Mouse (Mus musculus): ENCODE measurements around the gene Rpa2.
"Not testable (repeated sequence)": the region's sequence is repeated elsewhere in the genome, so short reads cannot be mapped to it uniquely, and the experiment has no call there.

Rpa2 gene

GRCm38 (mm10) chr4:132756974-132757373 lies 11.2 kb upstream of the Rpa2 start, which contains the start of gene Smpdl3b:
Smpdl3b (minus strand) TSS chr4:132757252.
- peaks cover 4% of the 10 kb centered on the region; the same call in 1 of the 2 replicates for H3K9me3 ChIP-seq (ENCODE audit: low read length)
- H3K4me1 ChIP-seq (replicated peaks; ENCODE audit: low read depth, low read length): peaks cover 55% of the 10 kb centered on the region
- TF ChIP-seq CTCF (conservative IDR thresholded peaks at IDR 0.05; ENCODE audit: low read length) (no peak), POU5F1 (IDR thresholded peaks at IDR 0.05; ENCODE audit: borderline replicate concordance, low read length) (no peak), NANOG (IDR thresholded peaks at IDR 0.05; ENCODE audit: borderline replicate concordance, low read length) (no peak)
- peak within 1 kb of the TSS; percentile 70 for H3K4me3 ChIP-seq (replicated peaks; ENCODE audit: low read length)
- peaks cover 9% of the 10 kb centered on the region for H3K27me3 ChIP-seq (ENCODE audit: insufficient read depth, low read length)
- H3K36me3 ChIP-seq (ENCODE audit: insufficient read depth, low read length): 0 out of 2 replicates have a peak, but pooled peaks cover 4% of the 10 kb centered on the region

GRCm38 (mm10) chr4:132757633-132758351 lies 10.3 kb upstream of the Rpa2 start:
- H3K4me1 ChIP-seq (replicated peaks; ENCODE audit: low read depth, low read length): peaks cover 46% of the 10 kb centered on the region
- TF ChIP-seq NANOG (IDR thresholded peaks at IDR 0.05; ENCODE audit: borderline replicate concordance, low read length) (no peak), CTCF (conservative IDR thresholded peaks at IDR 0.05; ENCODE audit: low read length) (no peak), POU5F1 (IDR thresholded peaks at IDR 0.05; ENCODE audit: borderline replicate concordance, low read length) (no peak)
- H3K36me3 ChIP-seq (ENCODE audit: insufficient read depth, low read length): 0 out of 2 replicates have a peak, but pooled peaks cover 4% of the 10 kb centered on the region
- peaks cover 4% of the 10 kb centered on the region; the same call in 1 of the 2 replicates for H3K9me3 ChIP-seq (ENCODE audit: low read length)
- H3K27me3 ChIP-seq (ENCODE audit: insufficient read depth, low read length): peaks cover 9% of the 10 kb centered on the region
- no peak overlapping the region; the same call in 1 of the 2 replicates for H3K4me3 ChIP-seq (replicated peaks; ENCODE audit: low read length)

- Histone ChIP-seq H3K27me3 (ENCODE audit: insufficient read depth, low read length) (peaks cover 9% of the 10 kb centered on the region), H3K4me1 (replicated peaks; ENCODE audit: low read depth, low read length) (peaks cover 34% of the 10 kb centered on the region)
- TF ChIP-seq POU5F1 (IDR thresholded peaks at IDR 0.05; ENCODE audit: borderline replicate concordance, low read length) (no peak), CTCF (conservative IDR thresholded peaks at IDR 0.05; ENCODE audit: low read length) (no peak), NANOG (IDR thresholded peaks at IDR 0.05; ENCODE audit: borderline replicate concordance, low read length) (no peak)
Observed at GRCm38 (mm10) chr4:132760296-132760695, 7.8 kb upstream of the Rpa2 start.

GRCm38 (mm10) chr4:132762602-132763001 lies 5.5 kb upstream of the Rpa2 start:
- H3K9me3 ChIP-seq (ENCODE audit: low read length): no peaks in the 10 kb centered on the region
- peaks cover 24% of the 10 kb centered on the region for H3K4me1 ChIP-seq (replicated peaks; ENCODE audit: low read depth, low read length)
- no peaks in the 10 kb centered on the region for H3K36me3 ChIP-seq (ENCODE audit: insufficient read depth, low read length)

More at GRCm38 (mm10) chr4:132760296-132760695, 7.8 kb upstream of the Rpa2 start:
- Histone ChIP-seq H3K9me3 (ENCODE audit: low read length) (no peaks in the 10 kb centered on the region), H3K36me3 (ENCODE audit: insufficient read depth, low read length) (no peaks in the 10 kb centered on the region), H3K4me3 (replicated peaks; ENCODE audit: low read length) (no peak overlapping the region)

GRCm38 (mm10) chr4:132763125-132763524 lies 5.0 kb upstream of the Rpa2 start:
- H3K9me3 ChIP-seq (ENCODE audit: low read length); H3K36me3 ChIP-seq (ENCODE audit: insufficient read depth, low read length); H3K4me3 ChIP-seq (replicated peaks; ENCODE audit: low read length); H3K27me3 ChIP-seq (ENCODE audit: insufficient read depth, low read length): not testable (repeated sequence)
- peaks cover 18% of the 10 kb centered on the region for H3K4me1 ChIP-seq (replicated peaks; ENCODE audit: low read depth, low read length)
- peak; percentile 30 for TF ChIP-seq CTCF (conservative IDR thresholded peaks at IDR 0.05; ENCODE audit: low read length)

More at GRCm38 (mm10) chr4:132762602-132763001, 5.5 kb upstream of the Rpa2 start:
- H3K4me3 ChIP-seq (replicated peaks; ENCODE audit: low read length): no peak overlapping the region
- peaks cover 5% of the 10 kb centered on the region for H3K27me3 ChIP-seq (ENCODE audit: insufficient read depth, low read length)
- TF ChIP-seq NANOG (IDR thresholded peaks at IDR 0.05; ENCODE audit: borderline replicate concordance, low read length) (no peak), POU5F1 (IDR thresholded peaks at IDR 0.05; ENCODE audit: borderline replicate concordance, low read length) (no peak), CTCF (conservative IDR thresholded peaks at IDR 0.05; ENCODE audit: low read length) (no peak)

GRCm38 (mm10) chr4:132771776-132772175 lies 3.6 kb downstream of the Rpa2 start:
- H3K9me3 ChIP-seq (ENCODE audit: low read length): no peaks in the 10 kb centered on the region
- TF ChIP-seq NANOG (IDR thresholded peaks at IDR 0.05; ENCODE audit: borderline replicate concordance, low read length) (no peak), CTCF (conservative IDR thresholded peaks at IDR 0.05; ENCODE audit: low read length) (no peak), POU5F1 (IDR thresholded peaks at IDR 0.05; ENCODE audit: borderline replicate concordance, low read length) (no peak)
- H3K36me3 ChIP-seq (ENCODE audit: insufficient read depth, low read length): peaks cover 78% of the 10 kb centered on the region
- H3K4me1 ChIP-seq (replicated peaks; ENCODE audit: low read depth, low read length): peaks cover 37% of the 10 kb centered on the region
- H3K27me3 ChIP-seq (ENCODE audit: insufficient read depth, low read length): no peaks in the 10 kb centered on the region
- H3K4me3 ChIP-seq (replicated peaks; ENCODE audit: low read length): no peak overlapping the region

- Histone ChIP-seq H3K27me3 (ENCODE audit: insufficient read depth, low read length) (no peaks in the 10 kb centered on the region), H3K36me3 (ENCODE audit: insufficient read depth, low read length) (peaks cover 100% of the 10 kb centered on the region), H3K4me3 (replicated peaks; ENCODE audit: low read length) (no peak overlapping the region), H3K4me1 (replicated peaks; ENCODE audit: low read depth, low read length) (peaks cover 49% of the 10 kb centered on the region), H3K9me3 (ENCODE audit: low read length) (no peaks in the 10 kb centered on the region)
- TF ChIP-seq NANOG (IDR thresholded peaks at IDR 0.05; ENCODE audit: borderline replicate concordance, low read length) (no peak), CTCF (conservative IDR thresholded peaks at IDR 0.05; ENCODE audit: low read length) (no peak), POU5F1 (IDR thresholded peaks at IDR 0.05; ENCODE audit: borderline replicate concordance, low read length) (no peak)
Observed at GRCm38 (mm10) chr4:132774905-132775304, 6.8 kb downstream of the Rpa2 start.

GRCm38 (mm10) chr4:132776764-132777163 lies 8.6 kb downstream of the Rpa2 start:
- Histone ChIP-seq H3K9me3 (ENCODE audit: low read length) (no peaks in the 10 kb centered on the region), H3K4me3 (replicated peaks; ENCODE audit: low read length) (no peak overlapping the region), H3K36me3 (ENCODE audit: insufficient read depth, low read length) (peaks cover 94% of the 10 kb centered on the region), H3K4me1 (replicated peaks; ENCODE audit: low read depth, low read length) (peaks cover 46% of the 10 kb centered on the region), H3K27me3 (ENCODE audit: insufficient read depth, low read length) (no peaks in the 10 kb centered on the region)
- TF ChIP-seq NANOG (IDR thresholded peaks at IDR 0.05; ENCODE audit: borderline replicate concordance, low read length): no peak
- peak; percentile 53 for TF ChIP-seq CTCF (conservative IDR thresholded peaks at IDR 0.05; ENCODE audit: low read length)
